Mouse (Mus musculus) liver, embryonic 14.5 days (tissue): Measurements from ENCODE around the gene Slc6a8. TPM values are rescaled to one million over a fixed set of nuclear protein-coding genes. Genes with fewer than 3 reads are reported as not detected.

Experiments used
- ATAC-seq: fragments of 200-750 bp; cut with Nextera tagmentation; 2 replicates; pipeline ENCODE4 v1.8.0; 2017; ENCODE audit warnings: moderate number of reproducible peaks, mild to moderate bottlenecking, moderate library complexity; ENCODE audit not compliant: insufficient read depth
- DNase-seq, 3 experiments: peaks; one replicate each; pipeline ENCODE4 v3.0.0-alpha.2; 2012 to 2013; ENCODE audit warnings: low read depth in 3 of 3, low spot score in 3 of 3
- H3K27ac ChIP-seq: fragments of 300-500 bp; sonication (generic); 2 replicates; pipeline ENCODE4 v1.5.1; 2014; ENCODE audit warnings: moderate library complexity, mild to moderate bottlenecking, control low read depth, inconsistent platforms
- H3K27me3 ChIP-seq: fragments of 300-500 bp; sonication (generic); 2 replicates; pipeline ENCODE4 v1.6.1; 2014; ENCODE audit warnings: mild to moderate bottlenecking, low read length, moderate library complexity; ENCODE audit not compliant: control insufficient read depth, insufficient read depth
- H3K36me3 ChIP-seq: fragments of 300-500 bp; sonication (generic); replicated peaks from 2 replicates; pipeline ENCODE4 v1.6.1; 2014; ENCODE audit warnings: low read depth; ENCODE audit not compliant: control insufficient read depth, insufficient read depth
- H3K4me1 ChIP-seq, 2 experiments: fragments of 200-500 bp in 1 of 2; fragments of 300-500 bp in 1 of 2; sonication (generic) in 1 of 2; replicated peaks; 2 replicates each; pipeline ENCODE4 v1.6.1; 2012 to 2014; ENCODE audit warnings: antibody characterized with exemption in 1 of 2, inconsistent platforms in 1 of 2, low read length in 1 of 2; ENCODE audit not compliant: control insufficient read depth in 2 of 2, insufficient read depth in 2 of 2
- H3K4me2 ChIP-seq: fragments of 300-500 bp; sonication (generic); 2 replicates; pipeline ENCODE4 v1.6.1; 2014; ENCODE audit warnings: low read depth, mild to moderate bottlenecking, control low read depth, moderate library complexity
- H3K4me3 ChIP-seq, 2 experiments: fragments of 200-500 bp in 1 of 2; fragments of 300-500 bp in 1 of 2; sonication (generic) in 1 of 2; 2 replicates each; pipeline ENCODE4 v1.5.1; 2012 to 2014; ENCODE audit warnings: low read depth in 2 of 2, low read length in 2 of 2, mild to moderate bottlenecking in 2 of 2, control low read depth in 1 of 2, inconsistent platforms in 1 of 2, moderate library complexity in 1 of 2; ENCODE audit not compliant: insufficient read depth in 1 of 2
- H3K9ac ChIP-seq: fragments of 300-500 bp; sonication (generic); replicated peaks from 2 replicates; pipeline ENCODE4 v1.6.1; 2014; ENCODE audit warnings: mild to moderate bottlenecking, control low read depth, moderate library complexity
- H3K9me3 ChIP-seq: fragments of 300-500 bp; sonication (generic); 2 replicates; pipeline ENCODE4 v1.6.1; 2016; ENCODE audit warnings: low read length, mixed read lengths; ENCODE audit not compliant: control insufficient read depth
- CTCF ChIP-seq: IDR thresholded peaks from 2 replicates; pipeline ENCODE4 v1.5.1; 2016; ENCODE audit warnings: antibody characterized with exemption, low read depth, control low read depth
- EP300 ChIP-seq: IDR thresholded peaks from 2 replicates; pipeline ENCODE4 v1.6.1; 2016; ENCODE audit warnings: antibody characterized with exemption, low read depth
- WGBS: fragments of 180-500 bp; shearing (Covaris S2); extraction: QIAGEN DNeasy Blood & Tissue Kit; methylation state at CpG from one replicate; pipeline ENCODE4 v1.1.7; 2014; ENCODE audit not compliant: insufficient replicate concordance; 5-methylcytosine and 5-hydroxymethylcytosine counted together
- polyA plus RNA-seq, 2 experiments: library from polyadenylated mRNA; depleted of rRNA in 1 of 2; stranded (reverse) in 1 of 2; unstranded in 1 of 2; fragments of >200 nt; fragmentation: Nextera tagmentation in 1 of 2; extraction: Ambion mirVana in 1 of 2; gene quantifications; 2 replicates each; pipeline versions ENCODE4 v1.2.1 to v1.2.3; 2012 to 2014

The Slc6a8 gene
- polyA plus RNA-seq, 2 experiments = 0.29 to 1.7 TPM

- 43% methylated on average over 11 of the region's 11 CpGs for WGBS
- TF ChIP-seq EP300 (no peak), CTCF (peak; percentile 13; the same call in 1 of the 2 replicates)
- no peak for ATAC-seq
- H3K27me3 ChIP-seq = no peaks in the 10 kb centered on the region
- H3K27ac ChIP-seq = peak overlapping the region; percentile 18
- peak overlapping the region; percentile 79 for H3K9ac ChIP-seq
- DNase-seq = no peak
- no peaks in the 10 kb centered on the region for H3K9me3 ChIP-seq
- H3K4me2 ChIP-seq = peak overlapping the region; percentile 72
- H3K4me1 ChIP-seq = peaks cover 3 to 21% of the 10 kb centered on the region in 2 experiments; a peak in 2 of 4 replicates
- no peaks in the 10 kb centered on the region for H3K36me3 ChIP-seq
- peak overlapping the region; percentile 70 to 71 for H3K4me3 ChIP-seq
These were observed 44.7 kb downstream of the Slc6a8 start for GRCm38 (mm10) chrX:73717667-73718066.

GRCm38 (mm10) chrX:73718271-73718670, 45.3 kb downstream of the Slc6a8 start:
- H3K9me3 ChIP-seq = no peaks in the 10 kb centered on the region
- DNase-seq (no peak), ATAC-seq (no peak)
- peaks cover 3 to 21% of the 10 kb centered on the region in 2 experiments; a peak in 2 of 4 replicates for H3K4me1 ChIP-seq
- H3K4me2 ChIP-seq = peak overlapping the region; percentile 72
- H3K4me3 ChIP-seq = peak overlapping the region in 1 of 2 experiments; percentile 14; a peak in 1 of 4 replicates
- H3K36me3 ChIP-seq = no peaks in the 10 kb centered on the region
- TF ChIP-seq EP300 (no peak), CTCF (no peak)
- H3K27ac ChIP-seq = no peak overlapping the region
- 37% methylated on average over 3 of the region's 3 CpGs for WGBS
- no peaks in the 10 kb centered on the region for H3K27me3 ChIP-seq
- no peak overlapping the region for H3K9ac ChIP-seq

GRCm38 (mm10) chrX:73718686-73719362, 45.9 kb downstream of the Slc6a8 start:
- TF ChIP-seq EP300 (no peak), CTCF (no peak)
- H3K36me3 ChIP-seq = no peaks in the 10 kb centered on the region
- H3K4me3 ChIP-seq = peak overlapping the region in 1 of 2 experiments; percentile 14; a peak in 1 of 4 replicates
- H3K27ac ChIP-seq = no peak overlapping the region
- peaks cover 3 to 21% of the 10 kb centered on the region in 2 experiments; a peak in 2 of 4 replicates for H3K4me1 ChIP-seq
- ATAC-seq (no peak), DNase-seq (no peak)
- no peak overlapping the region for H3K9ac ChIP-seq
- H3K9me3 ChIP-seq = no peaks in the 10 kb centered on the region
- 16% methylated on average over 5 of the region's 5 CpGs for WGBS
- H3K4me2 ChIP-seq = peak overlapping the region; percentile 72
- no peaks in the 10 kb centered on the region for H3K27me3 ChIP-seq

- H3K27me3 ChIP-seq = no peaks in the 10 kb centered on the region
- no peak for TF ChIP-seq EP300
- TF ChIP-seq CTCF = no peak
- H3K4me1 ChIP-seq = no peaks in the 10 kb centered on the region
- H3K9ac ChIP-seq = no peak overlapping the region
- DNase-seq (no peak), ATAC-seq (no peak)
- no peak overlapping the region for H3K27ac ChIP-seq
- 63% methylated on average over 1 of the region's 1 CpGs for WGBS
- H3K36me3 ChIP-seq = no peaks in the 10 kb centered on the region
- H3K9me3 ChIP-seq = no peaks in the 10 kb centered on the region
- H3K4me2 ChIP-seq = no peak overlapping the region
- H3K4me3 ChIP-seq = no peak overlapping the region
These were observed 58.0 kb downstream of the Slc6a8 start for GRCm38 (mm10) chrX:73730908-73731307.

Other genes starting within 250 kb of the Slc6a8 start
- gene Trex2, start 237.8 kb upstream of the Slc6a8 start, polyA plus RNA-seq (2012; rRNA removed) = not detected in 2 replicates
- gene Trex2, start 237.8 kb upstream of the Slc6a8 start, polyA plus RNA-seq (2014; fragmentation: Nextera tagmentation; extraction: Ambion mirVana) = not detected in 2 replicates
- 22.7 and 26.9 TPM in 2 replicates for gene Haus7, start 214.1 kb upstream of the Slc6a8 start, polyA plus RNA-seq (2012; rRNA removed)
- 37.4 and 40.6 TPM in 2 replicates for gene Haus7, start 214.1 kb upstream of the Slc6a8 start, polyA plus RNA-seq (2014; fragmentation: Nextera tagmentation; extraction: Ambion mirVana)
- 19.0 and 20.6 TPM in 2 replicates for gene Bgn, start 189.5 kb upstream of the Slc6a8 start, polyA plus RNA-seq (2012; rRNA removed)
- gene Bgn, start 189.5 kb upstream of the Slc6a8 start, polyA plus RNA-seq (2014; fragmentation: Nextera tagmentation; extraction: Ambion mirVana) = 11.1 and 11.8 TPM in 2 replicates
- 0.01 TPM in 1 of 2 replicates, not detected in the other for gene Atp2b3, start 170.1 kb upstream of the Slc6a8 start, polyA plus RNA-seq (2012; rRNA removed)
- not detected in 2 replicates for gene Atp2b3, start 170.1 kb upstream of the Slc6a8 start, polyA plus RNA-seq (2014; fragmentation: Nextera tagmentation; extraction: Ambion mirVana)
- 23.0 and 24.7 TPM in 2 replicates for gene Dusp9, start 33.7 kb upstream of the Slc6a8 start, polyA plus RNA-seq (2012; rRNA removed)
- gene Dusp9, start 33.7 kb upstream of the Slc6a8 start, polyA plus RNA-seq (2014; fragmentation: Nextera tagmentation; extraction: Ambion mirVana) = 8.1 and 9.3 TPM in 2 replicates
- 0.89 and 0.93 TPM in 2 replicates for gene Pnck, start 13.0 kb upstream of the Slc6a8 start, polyA plus RNA-seq (2012; rRNA removed)
- gene Pnck, start 13.0 kb upstream of the Slc6a8 start, polyA plus RNA-seq (2014; fragmentation: Nextera tagmentation; extraction: Ambion mirVana) = 0.96 TPM in 2 replicates
- gene Bcap31, start 43.0 kb downstream of the Slc6a8 start, polyA plus RNA-seq (2012; rRNA removed) = 31.6 and 41.7 TPM in 2 replicates
- 136 and 137 TPM in 2 replicates for gene Bcap31, start 43.0 kb downstream of the Slc6a8 start, polyA plus RNA-seq (2014; fragmentation: Nextera tagmentation; extraction: Ambion mirVana)
- gene Abcd1, start 43.4 kb downstream of the Slc6a8 start, polyA plus RNA-seq (2012; rRNA removed) = 5.9 and 6.1 TPM in 2 replicates
- gene Abcd1, start 43.4 kb downstream of the Slc6a8 start, polyA plus RNA-seq (2014; fragmentation: Nextera tagmentation; extraction: Ambion mirVana) = 6.5 and 6.6 TPM in 2 replicates
- 0.26 and 0.31 TPM in 2 replicates for gene Plxnb3, start 83.9 kb downstream of the Slc6a8 start, polyA plus RNA-seq (2012; rRNA removed)
- gene Plxnb3, start 83.9 kb downstream of the Slc6a8 start, polyA plus RNA-seq (2014; fragmentation: Nextera tagmentation; extraction: Ambion mirVana) = 0.08 and 0.14 TPM in 2 replicates
- 0.04 and 0.12 TPM in 2 replicates for gene Srpk3, start 101.3 kb downstream of the Slc6a8 start, polyA plus RNA-seq (2012; rRNA removed)
- gene Srpk3, start 101.3 kb downstream of the Slc6a8 start, polyA plus RNA-seq (2014; fragmentation: Nextera tagmentation; extraction: Ambion mirVana) = 0.05 and 0.11 TPM in 2 replicates
- gene Idh3g, start 113.7 kb downstream of the Slc6a8 start, polyA plus RNA-seq (2012; rRNA removed) = 143 TPM in 2 replicates
- gene Idh3g, start 113.7 kb downstream of the Slc6a8 start, polyA plus RNA-seq (2014; fragmentation: Nextera tagmentation; extraction: Ambion mirVana) = 128 and 140 TPM in 2 replicates
- gene Ssr4, start 113.9 kb downstream of the Slc6a8 start, polyA plus RNA-seq (2012; rRNA removed) = 117 and 139 TPM in 2 replicates
- 200 and 203 TPM in 2 replicates for gene Ssr4, start 113.9 kb downstream of the Slc6a8 start, polyA plus RNA-seq (2014; fragmentation: Nextera tagmentation; extraction: Ambion mirVana)
- 0.23 and 0.30 TPM in 2 replicates for gene Pdzd4, start 151.8 kb downstream of the Slc6a8 start, polyA plus RNA-seq (2012; rRNA removed)
- 0.08 TPM in 1 of 2 replicates, not detected in the other for gene Pdzd4, start 151.8 kb downstream of the Slc6a8 start, polyA plus RNA-seq (2014; fragmentation: Nextera tagmentation; extraction: Ambion mirVana)
- gene Avpr2, start 219.0 kb downstream of the Slc6a8 start, polyA plus RNA-seq (2012; rRNA removed) = 0.01 TPM in 1 of 2 replicates, not detected in the other
- not detected in 2 replicates for gene Avpr2, start 219.0 kb downstream of the Slc6a8 start, polyA plus RNA-seq (2014; fragmentation: Nextera tagmentation; extraction: Ambion mirVana)
- 0.18 and 0.47 TPM in 2 replicates for gene L1cam, start 223.0 kb downstream of the Slc6a8 start, polyA plus RNA-seq (2012; rRNA removed)
- 0.16 and 0.20 TPM in 2 replicates for gene L1cam, start 223.0 kb downstream of the Slc6a8 start, polyA plus RNA-seq (2014; fragmentation: Nextera tagmentation; extraction: Ambion mirVana)
- 7.2 and 7.8 TPM in 2 replicates for gene Arhgap4, start 248.7 kb downstream of the Slc6a8 start, polyA plus RNA-seq (2012; rRNA removed)
- gene Arhgap4, start 248.7 kb downstream of the Slc6a8 start, polyA plus RNA-seq (2014; fragmentation: Nextera tagmentation; extraction: Ambion mirVana) = 3.5 and 4.9 TPM in 2 replicates
- 64.1 and 73.0 TPM in 2 replicates for gene Naa10, start 248.8 kb downstream of the Slc6a8 start, polyA plus RNA-seq (2012; rRNA removed)
- 81.1 and 81.3 TPM in 2 replicates for gene Naa10, start 248.8 kb downstream of the Slc6a8 start, polyA plus RNA-seq (2014; fragmentation: Nextera tagmentation; extraction: Ambion mirVana)